Mouse (Mus musculus): ENCODE data around the gene Il1r1. TPM values are rescaled to one million over a fixed set of nuclear protein-coding genes. Genes with fewer than 3 reads are reported as not detected.

The Il1r1 gene
- total and polyA plus RNA-seq, 3 experiments, result 1.4 to 3.1 TPM; not detected in 1

GRCm38 (mm10) chr1:40272204-40272603 lies 47.3 kb downstream of the Il1r1 start:
- H3K27ac ChIP-seq (ENCODE audit: control insufficient read depth, low read depth, low read length), result no peak overlapping the region; the same call in 1 of the 2 replicates
- DNase-seq (ENCODE audit: low read depth, low spot score), result no peak
- H3K4me1 ChIP-seq (ENCODE audit: control insufficient read depth in 1 of 2, insufficient read depth in 2 of 2, low read length in 2 of 2), result peaks cover 13 to 28% of the 10 kb centered on the region in 2 experiments
- H3K27me3 ChIP-seq (ENCODE audit: control insufficient read depth in 1 of 2, insufficient read depth in 2 of 2, low read length in 2 of 2), result no peaks in the 10 kb centered on the region
- no peak overlapping the region for H3K9ac ChIP-seq (ENCODE audit: control insufficient read depth, low read depth, low read length, poor library complexity, severe bottlenecking)
- peaks cover 0 to 23% of the 10 kb centered on the region in 2 experiments; a peak in 2 of 4 replicates for H3K36me3 ChIP-seq (ENCODE audit: control insufficient read depth in 1 of 2, insufficient read depth in 2 of 2, low read length in 2 of 2)
- H3K79me2 ChIP-seq (ENCODE audit: control insufficient read depth, insufficient read depth, low read length, poor library complexity), result no peaks in the 10 kb centered on the region
- no peak overlapping the region for H3K4me3 ChIP-seq (ENCODE audit: control insufficient read depth in 1 of 2, insufficient read depth in 1 of 2, low read depth in 2 of 2, low read length in 2 of 2)
- H3K9me3 ChIP-seq (replicated peaks; ENCODE audit: insufficient read depth, low read length), result no peaks in the 10 kb centered on the region
- TF ChIP-seq UBTF (IDR thresholded peaks at IDR 0.05; ENCODE audit: borderline replicate concordance, insufficient read depth, low read depth, low read length), result no peak
- no peak for TF ChIP-seq ZNF384 (IDR thresholded peaks at IDR 0.05; ENCODE audit: low read depth, low read length)

- no peak overlapping the region for H3K4me3 ChIP-seq (ENCODE audit: control insufficient read depth in 1 of 2, insufficient read depth in 1 of 2, low read depth in 2 of 2, low read length in 2 of 2)
- H3K79me2 ChIP-seq (ENCODE audit: control insufficient read depth, insufficient read depth, low read length, poor library complexity), result no peaks in the 10 kb centered on the region
- no peak overlapping the region for H3K9ac ChIP-seq (ENCODE audit: control insufficient read depth, low read depth, low read length, poor library complexity, severe bottlenecking)
- peaks cover 0 to 24% of the 10 kb centered on the region in 2 experiments; a peak in 2 of 4 replicates for H3K36me3 ChIP-seq (ENCODE audit: control insufficient read depth in 1 of 2, insufficient read depth in 2 of 2, low read length in 2 of 2)
- TF ChIP-seq ELF1 (IDR thresholded peaks at IDR 0.05; ENCODE audit: low read depth, low read length), result no peak
- TF ChIP-seq GABPA (IDR thresholded peaks at IDR 0.05; ENCODE audit: low read depth, low read length), result no peak
- no peak for TF ChIP-seq E2F4 (IDR thresholded peaks at IDR 0.05; ENCODE audit: borderline replicate concordance, low read depth, low read length)
- no peak for TF ChIP-seq ZKSCAN1 (IDR thresholded peaks at IDR 0.05; ENCODE audit: low read depth, low read length)
- TF ChIP-seq ZC3H11A (IDR thresholded peaks at IDR 0.05; ENCODE audit: low read depth, low read length), result no peak
- no peak for TF ChIP-seq MEF2A (IDR thresholded peaks at IDR 0.05; ENCODE audit: extremely low read depth, insufficient replicate concordance, low read depth, low read length, poor library complexity, severe bottlenecking)
- no peak for TF ChIP-seq CHD1 (IDR thresholded peaks at IDR 0.05; ENCODE audit: low read depth, low read length)
- TF ChIP-seq TBP (IDR thresholded peaks at IDR 0.05; ENCODE audit: low read depth, low read length), result no peak
- no peak for TF ChIP-seq POLR2AphosphoS5 (IDR thresholded peaks at IDR 0.05; ENCODE audit: borderline replicate concordance, low read depth, low read length)
- H3K27me3 ChIP-seq (ENCODE audit: control insufficient read depth in 1 of 2, insufficient read depth in 2 of 2, low read length in 2 of 2), result no peaks in the 10 kb centered on the region
- DNase-seq (ENCODE audit: low read depth, low spot score), result no peak
- H3K9me3 ChIP-seq (replicated peaks; ENCODE audit: insufficient read depth, low read length), result no peaks in the 10 kb centered on the region
- no peak overlapping the region for H3K27ac ChIP-seq (ENCODE audit: control insufficient read depth, low read depth, low read length)
- H3K4me1 ChIP-seq (ENCODE audit: control insufficient read depth in 1 of 2, insufficient read depth in 2 of 2, low read length in 2 of 2), result peaks cover 13 to 33% of the 10 kb centered on the region in 2 experiments
Observed at GRCm38 (mm10) chr1:40273491-40273890, 48.6 kb downstream of the Il1r1 start.

DNA sequence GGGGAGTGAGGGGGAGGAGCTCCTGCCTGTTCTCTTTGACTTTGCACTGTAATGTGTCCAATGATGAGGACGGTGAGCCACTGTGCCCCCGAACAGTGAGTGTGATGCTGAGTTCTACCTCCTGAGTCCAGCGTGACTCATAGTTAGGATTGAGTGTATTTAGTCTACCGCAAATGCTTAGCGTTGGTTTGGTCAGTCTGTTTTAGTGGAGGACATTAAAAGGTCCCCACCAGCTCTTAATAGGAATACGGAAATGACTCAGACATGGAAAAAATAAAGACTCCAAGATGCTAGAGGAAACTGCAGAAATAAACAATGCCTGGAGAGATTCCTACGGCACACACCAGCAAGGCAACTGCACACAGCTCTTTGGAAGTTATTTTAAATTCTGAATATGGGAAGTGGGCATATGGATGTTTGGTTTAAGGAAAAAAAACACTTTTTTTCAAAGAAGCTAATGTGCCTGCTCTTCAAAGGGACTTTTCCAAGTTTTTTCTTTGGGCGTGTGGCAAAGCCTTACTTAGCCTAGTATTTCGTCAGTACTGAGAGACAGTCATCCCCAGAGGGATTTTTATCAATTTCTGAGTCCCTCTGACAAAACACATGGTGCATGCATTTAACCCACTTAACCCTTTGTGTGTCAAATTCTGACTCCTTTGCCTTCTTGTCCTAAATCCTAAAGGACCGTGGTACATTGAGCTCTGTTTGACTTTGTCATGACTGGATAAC lies 50.6 kb downstream of the Il1r1 start:
- peaks cover 9 to 23% of the 10 kb centered on the region in 2 experiments for H3K4me1 ChIP-seq (ENCODE audit: control insufficient read depth in 1 of 2, insufficient read depth in 2 of 2, low read length in 2 of 2)
- no peak for TF ChIP-seq MAX (IDR thresholded peaks at IDR 0.05; ENCODE audit: low read length)
- no peak for TF ChIP-seq CHD2 (IDR thresholded peaks at IDR 0.05; ENCODE audit: low read length)
- no peak for TF ChIP-seq TAL1 (IDR thresholded peaks at IDR 0.05; ENCODE audit: low read length)
- TF ChIP-seq RCOR1 (IDR thresholded peaks at IDR 0.05; ENCODE audit: low read depth, low read length), result no peak
- no peak for TF ChIP-seq TCF12 (IDR thresholded peaks at IDR 0.05; ENCODE audit: low read depth, low read length)
- no peak for TF ChIP-seq KAT2A (conservative IDR thresholded peaks at IDR 0.05; ENCODE audit: low read depth, low read length)
- TF ChIP-seq NELFE (IDR thresholded peaks at IDR 0.05; ENCODE audit: low read depth, low read length), result no peak
- TF ChIP-seq USF1 (IDR thresholded peaks at IDR 0.05; ENCODE audit: low read depth, low read length), result no peak
- no peak for TF ChIP-seq CTCF (IDR thresholded peaks at IDR 0.05 in 2 of 3, conservative IDR thresholded peaks at IDR 0.05 in 1 of 3; ENCODE audit: control insufficient read depth in 1 of 3, insufficient read depth in 1 of 3, low read depth in 2 of 3, low read length in 3 of 3, poor library complexity in 1 of 3, severe bottlenecking in 1 of 3)
- no peak for DNase-seq (ENCODE audit: low read depth, low spot score)

More for the DNA sequence above, 50.6 kb downstream of the Il1r1 start:
- Histone ChIP-seq H3K36me3 (ENCODE audit: control insufficient read depth in 1 of 2, insufficient read depth in 2 of 2, low read length in 2 of 2) (peaks cover 0 to 16% of the 10 kb centered on the region in 2 experiments; a peak in 2 of 4 replicates), H3K27ac (ENCODE audit: control insufficient read depth, low read depth, low read length) (no peak overlapping the region), H3K9ac (ENCODE audit: control insufficient read depth, low read depth, low read length, poor library complexity, severe bottlenecking) (no peak overlapping the region), H3K9me3 (replicated peaks; ENCODE audit: insufficient read depth, low read length) (no peaks in the 10 kb centered on the region), H3K79me2 (ENCODE audit: control insufficient read depth, insufficient read depth, low read length, poor library complexity) (no peaks in the 10 kb centered on the region), H3K4me3 (ENCODE audit: control insufficient read depth in 1 of 2, insufficient read depth in 1 of 2, low read depth in 2 of 2, low read length in 2 of 2) (no peak overlapping the region), H3K27me3 (ENCODE audit: control insufficient read depth in 1 of 2, insufficient read depth in 2 of 2, low read length in 2 of 2) (no peaks in the 10 kb centered on the region)

Measured in MEL (cell line).